Mouse (Mus musculus): Measurements from ENCODE around the gene Ly9. TPM values are rescaled to one million over a fixed set of nuclear protein-coding genes. Genes with fewer than 3 reads are reported as not detected.

Gene Ly9
- polyA plus RNA-seq, 1 experiment from 2014 or later, result 0.15 TPM

DNA sequence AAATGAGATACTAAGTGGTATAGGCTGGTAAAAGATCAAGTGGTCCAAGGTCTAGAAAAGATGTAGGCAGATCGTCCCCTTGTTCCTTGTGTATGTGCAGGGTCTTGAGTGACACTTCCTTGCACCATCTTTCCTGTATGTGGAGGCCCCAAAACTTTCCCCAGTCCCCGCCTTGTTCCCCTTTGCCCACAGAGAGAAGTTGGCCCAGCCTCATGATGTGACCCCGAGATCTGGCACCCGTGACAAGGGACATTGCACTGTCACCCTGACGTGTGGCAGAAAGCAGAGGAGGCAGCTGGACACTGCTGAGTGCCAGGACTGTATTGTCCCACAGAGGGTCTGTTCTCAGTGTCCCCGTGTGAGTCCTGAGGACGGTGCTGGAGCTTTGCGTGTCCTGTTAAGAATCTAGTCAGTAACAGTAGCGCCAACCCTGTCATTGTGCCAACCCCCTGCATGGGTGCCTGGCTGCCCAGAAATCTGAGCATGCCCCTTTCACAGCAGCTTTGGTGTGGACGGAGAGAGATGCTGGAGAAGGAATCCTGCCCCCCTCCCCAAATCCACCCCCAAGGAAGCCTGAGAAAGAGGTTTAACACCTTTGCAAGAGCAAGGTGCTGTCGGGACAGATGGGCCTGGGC lies 9.8 kb upstream of the Ly9 start:
- Histone ChIP-seq H3K27ac (ENCODE audit: low read depth) (no peak overlapping the region), H3K4me3 (ENCODE audit: low read depth, low read length) (no peak overlapping the region), H3K27me3 (replicated peaks; ENCODE audit: control insufficient read depth, insufficient read depth, low read length) (no peaks in the 10 kb centered on the region), H3K36me3 (ENCODE audit: control insufficient read depth, insufficient read depth, low read length) (no peaks in the 10 kb centered on the region), H3K4me1 (replicated peaks; ENCODE audit: control insufficient read depth, insufficient read depth, low read length) (no peaks in the 10 kb centered on the region), H3K9ac (ENCODE audit: low read length) (no peak overlapping the region), H3K4me2 (ENCODE audit: low read length) (no peak overlapping the region), H3K9me3 (ENCODE audit: control insufficient read depth, low read length) (no peaks in the 10 kb centered on the region)
- 79% methylated on average over 11 of the region's 11 CpGs for WGBS
- ATAC-seq (replicated peaks; ENCODE audit: low FRiP score, low TSS enrichment, low read depth) (no peak), DNase-seq (ENCODE audit: low spot score) (no peak)

DNA sequence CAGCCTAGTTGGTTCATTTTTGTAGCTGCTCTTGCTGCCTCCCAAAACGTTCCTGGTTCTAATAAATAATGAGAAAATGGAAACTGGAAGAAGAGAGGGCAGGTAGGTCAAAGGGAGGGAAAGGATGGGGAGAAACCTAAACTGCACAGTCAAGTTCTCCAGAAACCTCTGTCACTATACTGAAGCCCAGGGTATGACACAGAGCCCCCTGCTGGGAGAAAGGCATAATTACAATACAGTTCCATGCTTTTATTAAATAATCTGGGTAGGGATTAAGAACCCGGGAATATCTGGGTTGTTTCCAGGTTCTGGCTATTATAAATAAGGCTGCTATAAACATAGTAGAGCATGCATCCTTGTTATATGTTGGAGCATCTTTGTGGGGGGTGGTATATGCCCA lies 6.8 kb upstream of the Ly9 start:
- WGBS, result 31% methylated on average over 2 of the region's 2 CpGs
- no peak overlapping the region for H3K27ac ChIP-seq (ENCODE audit: low read depth)
- H3K9me3 ChIP-seq (ENCODE audit: control insufficient read depth, low read length), result no peaks in the 10 kb centered on the region
- no peak overlapping the region for H3K4me3 ChIP-seq (ENCODE audit: low read depth, low read length)
- no peaks in the 10 kb centered on the region for H3K36me3 ChIP-seq (ENCODE audit: control insufficient read depth, insufficient read depth, low read length)
- no peak for DNase-seq (ENCODE audit: low spot score)
- ATAC-seq (replicated peaks; ENCODE audit: low FRiP score, low TSS enrichment, low read depth), result no peak
- H3K4me1 ChIP-seq (replicated peaks; ENCODE audit: control insufficient read depth, insufficient read depth, low read length), result no peaks in the 10 kb centered on the region
- H3K9ac ChIP-seq (ENCODE audit: low read length), result no peak overlapping the region
- no peaks in the 10 kb centered on the region for H3K27me3 ChIP-seq (replicated peaks; ENCODE audit: control insufficient read depth, insufficient read depth, low read length)
- no peak overlapping the region for H3K4me2 ChIP-seq (ENCODE audit: low read length)

DNA sequence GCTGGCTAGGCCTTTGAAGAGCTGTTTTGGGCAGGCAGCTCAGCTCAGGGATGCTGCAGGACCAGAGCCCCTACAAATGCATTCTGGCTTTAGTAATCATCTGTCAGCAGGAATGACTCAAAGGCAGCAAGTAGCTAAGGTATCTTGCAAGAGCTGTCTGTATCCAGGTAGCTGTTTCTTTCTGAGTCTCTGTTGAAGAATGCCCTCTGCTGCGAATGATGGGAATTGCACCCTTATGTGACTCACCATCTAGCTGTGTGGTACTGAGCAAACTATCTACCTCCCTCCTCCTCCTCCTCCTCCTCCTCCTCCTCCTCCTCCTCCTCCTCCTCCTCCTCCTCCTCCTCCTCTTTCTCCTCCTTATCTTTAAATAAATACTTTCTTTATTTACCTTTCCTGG lies 3.6 kb upstream of the Ly9 start:
- Histone ChIP-seq H3K4me3 (ENCODE audit: low read depth, low read length) (no peak overlapping the region), H3K27ac (ENCODE audit: low read depth) (no peak overlapping the region), H3K9me3 (ENCODE audit: control insufficient read depth, low read length) (no peaks in the 10 kb centered on the region), H3K36me3 (ENCODE audit: control insufficient read depth, insufficient read depth, low read length) (no peaks in the 10 kb centered on the region), H3K4me2 (ENCODE audit: low read length) (no peak overlapping the region), H3K4me1 (replicated peaks; ENCODE audit: control insufficient read depth, insufficient read depth, low read length) (no peaks in the 10 kb centered on the region), H3K9ac (ENCODE audit: low read length) (no peak overlapping the region), H3K27me3 (replicated peaks; ENCODE audit: control insufficient read depth, insufficient read depth, low read length) (no peaks in the 10 kb centered on the region)
- WGBS, result 39% methylated on average over 1 of the region's 1 CpGs
- no peak for DNase-seq (ENCODE audit: low spot score)
- no peak for ATAC-seq (replicated peaks; ENCODE audit: low FRiP score, low TSS enrichment, low read depth)

DNA sequence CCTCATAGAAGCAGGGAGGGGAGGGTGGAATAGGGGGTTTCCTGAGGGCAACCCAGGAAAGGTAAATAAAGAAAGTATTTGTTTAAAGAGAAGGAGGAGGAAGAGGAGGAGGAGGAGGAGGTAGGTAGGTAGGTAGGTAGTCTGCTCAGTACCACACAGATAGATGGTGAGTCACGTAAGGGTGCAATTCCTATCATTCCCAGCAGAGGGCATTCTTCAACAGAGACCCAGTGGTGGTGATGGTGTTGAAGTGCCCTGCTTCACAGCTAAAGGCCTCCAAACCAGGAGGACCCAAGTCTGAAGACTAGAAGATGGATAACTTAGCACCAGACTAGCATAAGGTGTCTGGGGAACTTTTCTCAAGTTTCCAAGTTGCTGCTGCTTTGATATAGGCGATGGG lies 2.8 kb upstream of the Ly9 start:
- no peaks in the 10 kb centered on the region for H3K9me3 ChIP-seq (ENCODE audit: control insufficient read depth, low read length)
- H3K4me1 ChIP-seq (replicated peaks; ENCODE audit: control insufficient read depth, insufficient read depth, low read length), result no peaks in the 10 kb centered on the region
- DNase-seq (ENCODE audit: low spot score) (no peak), ATAC-seq (replicated peaks; ENCODE audit: low FRiP score, low TSS enrichment, low read depth) (no peak)
- no peak overlapping the region for H3K9ac ChIP-seq (ENCODE audit: low read length)
- H3K4me2 ChIP-seq (ENCODE audit: low read length), result no peak overlapping the region
- no peak overlapping the region for H3K4me3 ChIP-seq (ENCODE audit: low read depth, low read length)
- H3K27me3 ChIP-seq (replicated peaks; ENCODE audit: control insufficient read depth, insufficient read depth, low read length), result no peaks in the 10 kb centered on the region
- no peaks in the 10 kb centered on the region for H3K36me3 ChIP-seq (ENCODE audit: control insufficient read depth, insufficient read depth, low read length)
- 82% methylated on average over 2 of the region's 2 CpGs for WGBS
- no peak overlapping the region for H3K27ac ChIP-seq (ENCODE audit: low read depth)

DNA sequence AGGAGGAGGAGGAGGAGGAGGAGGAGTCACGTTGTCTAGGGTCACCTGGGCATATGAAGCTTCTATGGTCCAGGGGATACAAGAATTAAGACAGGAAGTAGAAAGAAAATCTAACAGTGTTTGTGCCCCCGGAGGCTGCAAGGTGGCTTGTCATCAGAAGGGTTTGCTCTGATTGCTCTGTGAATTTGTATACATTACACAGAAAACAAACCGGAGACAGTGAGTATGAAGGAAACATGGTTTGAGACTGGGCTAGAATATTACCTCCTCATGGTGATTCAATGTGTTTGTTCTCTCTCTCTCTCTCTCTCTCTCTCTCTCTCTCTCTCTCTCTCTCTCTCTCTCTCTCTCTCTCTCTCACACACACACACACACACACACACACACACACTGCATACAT lies 554 bp downstream of the Ly9 start:
- H3K9me3 ChIP-seq (ENCODE audit: control insufficient read depth, low read length), result no peaks in the 10 kb centered on the region
- WGBS, result 66% methylated on average over 3 of the region's 3 CpGs
- DNase-seq (ENCODE audit: low spot score) (no peak), ATAC-seq (replicated peaks; ENCODE audit: low FRiP score, low TSS enrichment, low read depth) (no peak)
- no peak overlapping the region for H3K9ac ChIP-seq (ENCODE audit: low read length)
- no peak overlapping the region for H3K4me3 ChIP-seq (ENCODE audit: low read depth, low read length)
- no peaks in the 10 kb centered on the region for H3K4me1 ChIP-seq (replicated peaks; ENCODE audit: control insufficient read depth, insufficient read depth, low read length)
- H3K27me3 ChIP-seq (replicated peaks; ENCODE audit: control insufficient read depth, insufficient read depth, low read length), result no peaks in the 10 kb centered on the region
- no peaks in the 10 kb centered on the region for H3K36me3 ChIP-seq (ENCODE audit: control insufficient read depth, insufficient read depth, low read length)
- H3K4me2 ChIP-seq (ENCODE audit: low read length), result no peak overlapping the region
- H3K27ac ChIP-seq (ENCODE audit: low read depth), result no peak overlapping the region

DNA sequence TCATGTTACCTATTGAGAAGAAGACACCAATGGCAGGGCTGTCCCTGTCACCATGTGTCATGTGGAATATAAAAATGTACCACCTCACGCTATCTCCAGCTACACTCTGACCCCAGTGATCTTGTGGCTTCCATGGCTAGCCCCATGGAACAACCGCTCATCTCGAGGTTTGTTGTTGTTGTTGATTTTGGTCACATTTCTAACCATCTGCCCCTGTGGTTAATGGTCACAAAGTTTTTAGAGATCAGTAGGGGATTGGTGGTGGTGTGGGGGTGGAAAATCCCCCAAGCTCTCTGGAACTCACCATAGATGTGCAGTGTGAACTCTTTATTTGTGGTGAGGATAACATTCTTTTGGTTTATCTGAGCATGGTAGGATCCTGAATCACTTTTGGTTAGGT lies 2.5 kb downstream of the Ly9 start:
- H3K9ac ChIP-seq (ENCODE audit: low read length), result no peak overlapping the region
- no peaks in the 10 kb centered on the region for H3K27me3 ChIP-seq (replicated peaks; ENCODE audit: control insufficient read depth, insufficient read depth, low read length)
- no peaks in the 10 kb centered on the region for H3K4me1 ChIP-seq (replicated peaks; ENCODE audit: control insufficient read depth, insufficient read depth, low read length)
- no peak overlapping the region for H3K27ac ChIP-seq (ENCODE audit: low read depth)
- ATAC-seq (replicated peaks; ENCODE audit: low FRiP score, low TSS enrichment, low read depth) (no peak), DNase-seq (ENCODE audit: low spot score) (no peak)
- H3K9me3 ChIP-seq (ENCODE audit: control insufficient read depth, low read length), result no peaks in the 10 kb centered on the region
- no peak overlapping the region for H3K4me2 ChIP-seq (ENCODE audit: low read length)
- H3K36me3 ChIP-seq (ENCODE audit: control insufficient read depth, insufficient read depth, low read length), result no peaks in the 10 kb centered on the region
- WGBS, result 85% methylated on average over 3 of the region's 3 CpGs
- no peak overlapping the region for H3K4me3 ChIP-seq (ENCODE audit: low read depth, low read length)

DNA sequence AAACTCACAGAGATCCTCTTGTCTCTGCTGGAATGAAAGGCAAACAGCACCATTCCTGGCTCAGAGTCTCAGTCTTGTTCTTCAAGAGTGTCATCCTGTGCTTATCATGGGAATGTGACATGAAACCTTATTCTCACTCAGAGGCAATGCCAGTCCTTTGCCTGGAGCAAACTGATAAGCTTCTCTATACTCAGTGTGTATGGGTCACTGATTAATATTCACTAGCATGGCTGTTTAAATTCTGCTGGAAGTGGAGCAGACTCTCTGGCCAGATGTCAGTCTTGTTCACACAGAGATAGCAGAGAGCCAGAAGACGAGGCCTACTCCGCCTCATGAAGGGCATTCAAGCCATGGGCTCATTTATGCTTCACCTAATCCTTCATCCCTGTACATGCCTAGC lies 22.6 kb downstream of the Ly9 start:
- Histone ChIP-seq H3K9me3 (ENCODE audit: control insufficient read depth, low read length) (no peaks in the 10 kb centered on the region), H3K9ac (ENCODE audit: low read length) (no peak overlapping the region), H3K27me3 (replicated peaks; ENCODE audit: control insufficient read depth, insufficient read depth, low read length) (no peaks in the 10 kb centered on the region), H3K4me1 (replicated peaks; ENCODE audit: control insufficient read depth, insufficient read depth, low read length) (no peaks in the 10 kb centered on the region), H3K4me2 (ENCODE audit: low read length) (no peak overlapping the region), H3K4me3 (ENCODE audit: low read depth, low read length) (no peak overlapping the region), H3K36me3 (ENCODE audit: control insufficient read depth, insufficient read depth, low read length) (no peaks in the 10 kb centered on the region), H3K27ac (ENCODE audit: low read depth) (no peak overlapping the region)
- 88% methylated on average over 2 of the region's 2 CpGs for WGBS
- ATAC-seq (replicated peaks; ENCODE audit: low FRiP score, low TSS enrichment, low read depth) (no peak), DNase-seq (ENCODE audit: low spot score) (no peak)

DNA sequence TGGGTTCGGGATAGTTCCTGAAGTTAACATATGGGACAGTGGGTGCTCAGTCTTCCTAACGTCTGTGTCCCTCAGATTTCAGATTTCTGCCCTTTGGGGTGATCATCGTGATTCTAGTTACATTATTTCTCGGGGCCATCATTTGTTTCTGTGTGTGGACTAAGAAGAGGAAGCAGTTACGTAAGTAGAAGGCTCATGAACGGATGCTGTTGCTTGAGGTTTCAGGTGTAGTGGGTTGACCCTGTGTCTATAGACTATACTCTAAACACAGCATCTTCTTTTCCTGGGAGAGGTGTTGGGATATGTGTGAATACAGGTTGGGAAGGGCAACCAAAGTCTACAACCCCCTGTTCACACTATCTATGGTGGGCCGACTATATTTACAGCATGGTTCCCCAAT lies 30.0 kb downstream of the Ly9 start:
- WGBS, result 85% methylated on average over 7 of the region's 7 CpGs

DNA sequence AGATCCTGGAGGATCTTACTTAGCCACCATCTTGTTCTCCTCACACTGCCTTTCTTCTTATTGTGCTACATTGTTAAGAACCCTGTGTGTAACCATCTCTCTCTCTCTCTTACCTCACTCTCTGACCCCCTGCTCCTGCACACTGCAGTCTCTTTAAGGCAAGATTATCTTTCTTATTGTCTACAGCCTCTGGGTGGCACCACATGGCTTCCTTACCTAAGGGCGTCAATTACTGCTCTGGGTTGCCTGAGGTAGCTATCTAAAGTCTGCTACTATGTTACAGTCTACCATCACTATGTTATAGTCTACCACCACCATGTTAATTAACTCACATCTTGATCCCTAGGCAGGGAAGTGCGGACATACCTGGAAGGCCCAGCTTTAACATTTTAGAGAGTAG lies 38.8 kb downstream of the Ly9 start:
- Histone ChIP-seq H3K4me2 (ENCODE audit: low read length) (no peak overlapping the region), H3K4me1 (replicated peaks; ENCODE audit: control insufficient read depth, insufficient read depth, low read length) (no peaks in the 10 kb centered on the region), H3K4me3 (ENCODE audit: low read depth, low read length) (no peak overlapping the region), H3K27me3 (replicated peaks; ENCODE audit: control insufficient read depth, insufficient read depth, low read length) (no peaks in the 10 kb centered on the region), H3K27ac (ENCODE audit: low read depth) (no peak overlapping the region), H3K9ac (ENCODE audit: low read length) (no peak overlapping the region), H3K36me3 (ENCODE audit: control insufficient read depth, insufficient read depth, low read length) (no peaks in the 10 kb centered on the region), H3K9me3 (ENCODE audit: control insufficient read depth, low read length) (no peaks in the 10 kb centered on the region)
- DNase-seq (ENCODE audit: low spot score) (no peak), ATAC-seq (replicated peaks; ENCODE audit: low FRiP score, low TSS enrichment, low read depth) (no peak)
- 61% methylated on average over 2 of the region's 2 CpGs for WGBS

More for the DNA sequence above, 30.0 kb downstream of the Ly9 start:
- Histone ChIP-seq H3K4me1 (replicated peaks; ENCODE audit: control insufficient read depth, insufficient read depth, low read length) (no peaks in the 10 kb centered on the region), H3K9me3 (ENCODE audit: control insufficient read depth, low read length) (no peaks in the 10 kb centered on the region), H3K36me3 (ENCODE audit: control insufficient read depth, insufficient read depth, low read length) (no peaks in the 10 kb centered on the region), H3K27me3 (replicated peaks; ENCODE audit: control insufficient read depth, insufficient read depth, low read length) (no peaks in the 10 kb centered on the region), H3K4me3 (ENCODE audit: low read depth, low read length) (no peak overlapping the region), H3K4me2 (ENCODE audit: low read length) (no peak overlapping the region), H3K27ac (ENCODE audit: low read depth) (no peak overlapping the region), H3K9ac (ENCODE audit: low read length) (no peak overlapping the region)
- DNase-seq (ENCODE audit: low spot score) (no peak), ATAC-seq (replicated peaks; ENCODE audit: low FRiP score, low TSS enrichment, low read depth) (no peak)

Measured in intestine, embryonic 14.5 days (tissue).